Mouse (Mus musculus) embryo, embryonic 10.5 days (tissue): ENCODE measurements at regions not wholly inside any gene's neighbourhood (a gene's known extent, or its start where the extent isn't known, plus 50 kb on each side); places are given as distances from the start of the nearest gene placed in this dataset.
"Not testable (repeated sequence)": the region's sequence is repeated elsewhere in the genome, so short reads cannot be mapped to it uniquely, and the experiment has no call there.

Source experiments
- DNase-seq: peaks from one replicate; pipeline ENCODE4 v3.0.0-alpha.2; 2015; ENCODE audit warnings: low spot score

DNA sequence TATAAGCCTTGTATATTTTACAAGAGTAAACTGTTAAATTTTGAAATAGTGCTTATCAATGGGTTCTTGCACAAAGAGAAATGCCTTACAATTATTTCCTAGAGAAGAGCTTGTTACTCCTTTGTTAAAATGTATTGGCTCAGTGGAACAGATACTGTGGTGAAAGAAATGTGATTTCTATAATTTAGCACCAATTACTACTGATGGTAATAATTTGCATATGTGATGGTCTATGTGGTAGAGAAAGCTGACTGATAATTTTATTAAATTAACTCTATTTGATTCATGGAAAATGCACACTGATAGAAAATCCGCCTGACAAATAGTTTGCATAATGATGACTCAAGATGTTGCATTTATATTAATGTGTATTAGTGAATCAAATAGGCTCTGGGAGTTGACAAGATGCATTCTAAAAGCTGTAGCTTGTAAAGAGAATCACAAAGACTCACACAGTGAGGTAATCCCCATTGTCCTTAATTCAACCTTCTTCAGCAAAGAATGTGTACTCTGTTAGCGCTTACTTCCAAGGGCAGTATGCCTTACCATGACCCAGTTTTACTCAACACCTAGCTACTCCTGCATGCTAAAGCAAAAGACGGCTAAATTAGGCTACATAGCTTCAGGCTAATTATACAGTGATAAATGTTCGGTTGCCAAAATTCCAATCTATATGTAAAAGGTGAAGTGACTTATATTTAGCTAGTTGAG lies 329.8 kb upstream of the Cenpq start:
- no peak for DNase-seq

DNA sequence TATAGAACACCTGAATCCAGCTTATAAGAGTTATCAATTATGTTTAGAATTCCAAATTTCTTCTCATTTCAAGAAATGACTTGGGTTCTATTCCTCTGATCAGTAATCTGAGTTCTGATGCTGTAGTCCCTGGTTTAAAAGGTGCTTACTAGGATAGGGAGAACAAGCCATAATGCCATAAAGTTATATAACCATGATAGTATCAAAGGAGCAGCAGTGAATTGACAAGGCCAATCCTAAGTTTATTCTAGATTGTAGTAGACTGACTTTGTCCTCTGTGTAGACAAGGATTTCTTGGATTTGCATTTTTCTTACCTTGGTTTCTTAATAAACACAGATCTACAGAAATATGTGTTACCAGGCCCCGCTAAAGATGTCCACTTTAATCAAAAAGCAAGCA lies 326.6 kb upstream of the Cenpq start:
- DNase-seq: no peak

DNA sequence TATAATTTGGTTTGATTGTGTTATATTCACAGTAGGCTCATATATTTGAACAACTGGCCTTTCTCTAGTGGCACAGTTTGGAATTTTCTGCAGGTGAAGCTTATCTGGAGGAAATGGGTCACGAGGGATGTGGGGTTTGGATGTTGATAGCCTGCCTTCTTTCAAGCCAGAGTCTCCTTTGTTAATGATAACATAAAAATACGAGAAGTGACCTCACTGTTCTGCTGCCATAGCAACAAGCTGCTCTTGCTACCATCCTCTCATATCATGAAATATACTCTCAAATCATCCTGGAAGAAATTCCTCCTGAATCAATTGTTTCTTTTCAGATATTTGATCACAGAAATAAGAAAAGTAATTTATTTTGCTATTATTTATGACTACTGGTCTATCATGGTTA lies 313.6 kb upstream of the Cenpq start:
- no peak for DNase-seq

DNA sequence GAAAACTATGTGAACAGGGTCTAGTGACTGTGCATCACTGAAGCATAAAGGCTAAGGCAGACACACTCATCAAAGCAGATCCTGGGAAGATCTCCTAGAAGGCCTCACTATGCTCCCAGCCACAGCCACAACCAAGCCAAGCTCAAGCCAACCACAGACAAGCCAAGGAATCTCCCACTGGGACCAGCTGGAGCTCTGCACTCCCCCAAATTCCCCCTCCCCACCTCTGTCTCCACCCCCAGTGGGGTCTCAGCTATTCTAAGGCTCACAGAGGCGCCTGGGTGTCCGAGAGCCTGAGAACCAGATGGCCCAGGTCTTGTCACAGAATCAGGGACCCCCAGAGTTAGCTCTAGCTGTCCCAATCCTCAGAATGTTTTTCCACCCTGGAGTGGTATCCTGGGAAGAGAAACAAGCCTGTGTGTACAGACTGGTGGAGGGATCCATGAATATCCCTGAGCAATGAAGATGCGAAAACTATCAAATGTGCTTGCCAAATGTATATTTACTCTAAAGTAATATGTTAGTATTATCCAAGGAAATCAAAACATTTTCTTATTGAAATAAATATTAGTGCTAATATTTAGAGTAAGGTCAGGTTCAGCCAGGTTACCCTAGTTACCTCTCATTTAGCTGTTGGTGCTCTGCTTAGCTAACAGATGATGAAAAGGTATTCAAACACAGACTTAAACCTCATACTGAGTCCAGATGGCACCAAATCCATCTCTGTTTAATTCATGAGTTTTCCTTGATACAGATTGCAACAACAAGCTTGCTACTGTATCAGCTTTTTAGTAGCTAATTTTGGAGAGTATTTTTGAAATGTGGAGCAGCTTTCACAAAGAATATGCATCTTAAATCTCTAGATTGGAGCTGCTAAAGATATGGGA lies 292.5 kb upstream of the Cenpq start:
- no peak for DNase-seq

DNA sequence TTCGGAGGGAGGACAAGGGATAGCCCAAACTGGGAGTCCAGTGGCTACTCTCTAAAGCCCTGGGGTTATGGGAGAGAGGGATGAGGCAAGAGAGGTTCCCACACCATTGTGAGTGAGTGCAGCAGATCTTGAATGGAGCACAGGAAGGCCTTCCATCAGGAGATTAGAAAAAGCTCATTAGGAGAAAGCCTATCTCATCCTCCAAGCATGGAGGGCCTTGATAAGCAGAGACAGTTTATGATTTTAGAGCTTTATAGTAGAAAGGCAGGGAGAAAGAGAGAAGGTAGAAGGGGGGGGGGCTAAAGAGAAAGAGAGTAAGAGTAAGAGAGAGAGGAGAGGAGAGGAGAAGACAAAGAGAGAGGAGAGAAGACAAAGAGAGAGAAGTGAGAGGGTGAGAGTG lies 282.0 kb upstream of the Cenpq start:
- DNase-seq: no peak

DNA sequence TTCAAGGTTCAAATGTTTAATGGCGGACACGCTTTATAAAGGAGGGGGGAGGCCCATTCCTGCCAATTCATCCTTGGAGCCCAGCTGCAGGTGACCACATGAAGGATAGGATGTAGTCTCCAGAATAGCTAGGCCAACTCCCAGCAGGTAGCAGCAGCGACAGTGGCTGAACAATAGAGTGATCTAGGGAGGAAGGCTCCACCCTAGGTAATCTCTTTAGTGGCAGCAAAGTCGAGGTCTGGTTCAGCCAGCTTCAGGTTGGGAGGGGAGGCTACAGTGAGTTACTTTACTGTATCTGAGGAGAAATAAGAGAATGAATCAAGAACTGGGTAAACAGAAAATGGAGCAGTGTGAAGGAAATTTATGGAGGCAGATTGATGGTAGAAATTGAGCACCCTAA lies 264.6 kb upstream of the Cenpq start:
- not testable (repeated sequence) for DNase-seq

DNA sequence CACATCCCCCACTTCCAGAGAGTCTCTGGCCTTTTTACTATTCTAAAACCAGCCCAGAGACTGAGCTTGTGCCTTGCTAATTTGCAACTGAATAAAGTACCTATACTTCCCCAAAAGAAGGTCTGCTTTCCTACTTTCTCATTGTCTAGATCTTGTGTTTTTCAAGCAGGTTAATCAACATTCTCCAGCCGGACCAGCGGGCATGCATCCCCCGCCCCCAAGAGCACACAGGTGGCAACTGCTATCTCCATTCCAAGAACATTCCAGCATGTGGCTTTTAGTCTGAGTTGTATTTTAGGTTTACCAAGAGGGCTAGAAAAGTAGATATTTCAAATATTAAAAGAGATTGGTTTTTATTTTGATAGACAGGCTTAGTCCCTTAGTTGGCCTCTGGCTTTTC lies 255.5 kb upstream of the Cenpq start:
- not testable (repeated sequence) for DNase-seq

DNA sequence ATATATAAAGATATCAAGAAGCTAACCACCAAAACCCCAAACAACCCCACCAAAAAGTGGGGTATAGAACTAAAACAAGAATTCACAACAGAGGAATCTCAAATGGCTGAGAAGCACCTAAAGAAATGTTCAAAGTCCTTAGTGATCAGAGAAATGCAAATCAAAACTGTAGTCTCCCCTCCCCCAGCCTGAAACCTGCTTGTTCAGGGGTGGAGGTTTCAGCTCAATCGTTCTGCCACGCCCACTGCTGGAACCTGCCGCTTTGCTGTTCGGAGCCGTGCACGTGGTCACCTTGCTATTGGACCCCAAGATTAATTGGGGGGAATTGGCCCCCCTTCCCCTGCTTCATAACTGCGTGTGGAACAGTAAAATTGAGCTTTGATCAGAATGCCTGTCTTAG lies 251.8 kb upstream of the Cenpq start:
- not testable (repeated sequence) for DNase-seq

DNA sequence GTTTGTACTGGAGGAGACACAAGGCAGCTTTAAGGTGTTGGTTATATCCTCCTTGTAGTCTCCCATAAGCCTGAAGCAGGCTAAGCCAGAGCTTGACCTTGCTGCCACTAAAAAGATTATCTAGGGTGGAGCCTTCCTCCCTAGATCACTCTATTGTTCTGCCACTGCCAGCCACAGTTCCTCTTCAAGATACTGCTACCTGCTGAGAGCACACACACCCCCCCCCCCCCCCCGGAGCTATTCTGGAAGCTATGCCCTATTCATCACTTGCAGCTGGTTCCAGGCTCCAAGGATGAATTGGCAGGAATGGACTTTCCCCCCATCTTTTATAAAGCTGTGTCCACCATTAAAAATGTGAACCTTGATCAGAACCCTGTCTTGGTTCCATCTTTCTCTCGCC lies 249.9 kb upstream of the Cenpq start:
- no peak for DNase-seq

DNA sequence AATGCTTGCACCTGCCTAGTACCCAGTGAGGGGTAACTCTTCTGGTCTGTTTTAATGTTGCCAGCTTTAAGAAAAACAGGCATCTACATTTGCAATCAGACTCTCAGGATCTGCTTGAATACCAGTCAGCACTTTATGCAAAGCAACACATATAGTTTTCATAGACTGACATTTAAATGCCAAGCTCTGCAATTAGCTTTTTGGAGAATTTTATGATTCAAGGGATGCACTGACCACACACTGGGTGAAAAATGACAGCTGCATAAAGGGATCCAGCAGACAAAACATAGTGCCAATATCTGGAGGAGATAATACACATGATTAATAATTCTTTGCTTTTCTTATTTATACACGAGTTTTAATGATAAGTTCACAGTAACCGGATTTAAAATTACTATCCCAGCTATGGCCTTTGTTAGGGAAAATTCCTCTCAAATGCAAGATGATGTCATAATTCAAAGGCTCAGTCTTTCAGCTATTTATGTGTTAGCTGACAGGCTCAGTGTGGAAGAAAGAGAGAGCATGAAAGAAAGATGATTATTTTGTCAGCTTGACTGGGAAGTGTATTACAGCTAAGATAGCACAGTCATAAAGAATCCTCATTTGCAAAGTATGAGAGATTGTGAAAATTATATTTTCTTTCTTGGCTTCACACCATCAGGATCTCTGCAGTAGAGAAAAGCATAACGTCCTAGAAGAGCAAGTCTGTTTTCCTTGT lies 219.0 kb upstream of the Cenpq start:
- DNase-seq: no peak

DNA sequence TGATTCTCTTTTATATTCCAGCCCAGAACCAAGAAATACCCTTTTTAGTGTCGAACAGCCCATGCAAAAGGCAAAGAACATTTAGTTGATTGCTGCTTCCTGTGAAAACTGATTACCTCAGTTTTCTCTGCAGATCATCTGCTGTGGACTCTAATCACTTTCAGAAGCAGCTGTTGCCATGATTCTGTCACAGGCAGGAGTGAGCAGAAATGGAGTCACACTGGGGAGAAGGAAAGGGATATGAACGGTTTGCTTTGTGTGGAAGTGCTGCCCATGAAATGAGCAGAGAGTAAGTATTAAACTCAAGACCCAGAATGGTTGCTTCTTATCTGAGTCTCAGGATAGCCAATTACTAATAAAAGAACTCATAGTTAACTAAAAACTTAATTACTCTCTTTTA lies 217.6 kb upstream of the Cenpq start:
- no peak for DNase-seq

DNA sequence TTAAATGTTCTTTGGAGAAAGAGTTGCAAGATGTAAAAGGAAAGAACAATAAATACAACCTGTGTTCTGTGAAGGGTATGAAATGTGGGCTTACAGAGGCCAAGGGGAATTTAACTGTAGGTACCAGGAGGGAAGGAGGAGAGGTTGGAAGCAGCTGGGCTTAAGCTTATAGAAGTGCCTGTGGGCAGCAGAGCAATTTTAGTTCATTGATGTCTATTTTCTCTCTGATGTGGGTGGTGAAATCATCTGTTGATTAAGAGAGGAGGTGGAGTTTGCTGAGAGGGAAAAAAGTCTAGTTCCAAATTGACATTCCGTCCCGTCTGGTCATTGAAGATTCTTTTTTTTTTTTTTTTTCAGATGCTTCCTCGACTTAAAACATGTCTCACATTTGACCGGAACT lies 209.7 kb upstream of the Cenpq start:
- DNase-seq: no peak

DNA sequence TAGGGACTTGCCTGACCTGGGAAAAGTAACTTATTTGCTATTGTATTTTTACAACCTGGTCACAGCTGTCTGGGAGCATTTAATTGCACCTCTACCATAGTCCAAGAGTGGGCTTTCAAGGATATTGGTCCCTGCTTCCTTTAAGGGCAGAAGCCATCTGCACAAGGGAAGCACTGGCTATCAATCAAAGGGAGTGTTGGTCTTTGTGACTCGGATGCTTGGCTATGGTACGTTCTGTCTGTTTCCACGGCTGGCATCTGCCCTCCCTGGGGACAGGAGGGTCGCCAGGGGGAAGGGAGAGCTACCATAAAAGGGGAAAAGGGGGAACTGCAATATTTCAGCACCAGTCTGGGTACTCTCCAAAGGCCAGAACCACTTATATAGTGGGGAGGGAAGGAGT lies 190.7 kb upstream of the Cenpq start:
- DNase-seq: peak; percentile 42

DNA sequence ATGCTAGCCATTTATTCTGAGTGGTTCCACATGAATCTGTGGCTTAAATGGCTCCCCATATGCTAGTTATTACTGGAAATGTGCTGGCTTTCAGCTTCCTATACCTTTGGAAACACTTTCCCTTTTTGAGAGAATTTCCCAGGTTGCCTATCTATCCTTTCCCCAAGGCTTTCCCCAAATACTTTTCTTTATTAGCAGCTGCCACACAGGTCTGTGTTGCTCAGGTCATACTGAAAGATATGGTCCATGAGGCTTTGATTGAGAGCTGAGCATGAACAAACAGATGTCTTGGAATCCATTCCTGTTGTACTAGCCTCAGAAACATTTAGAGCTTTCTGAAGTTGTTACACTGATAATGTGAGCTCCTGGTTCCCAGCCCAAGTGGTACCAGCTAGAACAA lies 188.1 kb upstream of the Cenpq start:
- DNase-seq: no peak

DNA sequence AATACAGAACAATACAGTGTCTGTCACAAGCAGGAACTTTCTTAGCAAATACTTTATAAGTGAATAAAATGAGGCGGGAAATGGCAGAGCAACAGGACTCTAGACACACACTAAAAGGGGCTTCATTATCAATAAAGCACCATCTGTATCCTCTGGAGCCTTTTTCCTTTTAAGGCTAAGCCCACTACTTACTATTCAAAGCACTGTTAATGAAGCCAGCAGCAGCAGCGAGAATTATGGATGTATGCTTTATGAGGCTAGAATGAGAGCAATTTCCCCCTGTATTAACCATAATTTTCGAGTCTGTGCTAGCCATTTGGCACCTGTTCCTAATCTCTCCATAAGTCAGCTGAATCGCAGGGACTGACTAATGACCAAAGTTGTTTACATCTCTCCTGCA lies 169.1 kb upstream of the Cenpq start:
- no peak for DNase-seq

DNA sequence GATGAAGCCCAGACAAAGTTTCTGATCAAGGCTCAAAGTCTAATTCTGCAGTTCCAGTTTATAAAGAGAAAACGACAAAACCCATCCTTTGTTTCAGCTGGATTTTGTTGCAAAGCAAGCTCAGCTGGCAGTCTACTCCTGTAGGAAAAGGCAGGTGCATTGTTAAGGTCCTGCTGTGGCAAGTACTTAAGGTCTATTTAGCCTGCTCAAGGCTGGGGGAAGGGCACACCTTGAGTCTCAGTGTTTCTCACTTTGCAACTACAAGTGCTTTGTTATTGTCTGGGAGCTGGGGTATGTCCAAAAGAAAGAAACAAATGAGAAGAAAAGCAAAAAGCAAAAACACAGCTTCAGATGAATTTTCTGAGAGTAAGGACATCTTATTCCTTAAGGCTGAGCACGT lies 136.0 kb upstream of the Cenpq start:
- no peak for DNase-seq
